Mouse (Mus musculus): ENCODE data around the gene 1700086D15Rik.

GRCm38 (mm10) chr11:65202236-65202635 is 42.5 kb upstream of the 1700086D15Rik start:
- no peak for TF ChIP-seq CTCF (IDR thresholded peaks at IDR 0.05; ENCODE audit: borderline replicate concordance, extremely low read depth, insufficient read depth, insufficient read length)
- TF ChIP-seq POLR2A (IDR thresholded peaks at IDR 0.05; ENCODE audit: borderline replicate concordance, extremely low read depth, insufficient read depth, insufficient read length, poor library complexity, severe bottlenecking), result no peak

Measured in brain, embryonic 14.5 days (tissue).